Mouse (Mus musculus): ENCODE results near the gene Kpna2. TPM values are rescaled to one million over a fixed set of nuclear protein-coding genes. Genes with fewer than 3 reads are reported as not detected.
A peak's percentile ranks its signal among the peaks of the same experiment; 100 is the strongest.

Kpna2 gene
- polyA plus RNA-seq (2015; fragmentation: Nextera tagmentation; extraction: Ambion mirVana), result 216 and 237 TPM in 2 replicates

- under 1% methylated on average over 62 of the region's 62 CpGs for WGBS (ENCODE audit: insufficient replicate concordance)
- H3K27ac ChIP-seq (ENCODE audit: low read length), result peak within 1 kb of the TSS; percentile 93
Measured at GRCm38 (mm10) chr11:106999151-106999948, at the start of gene Kpna2. Gene Kpna2, minus strand, starts transcription at chr11:106999541.

GRCm38 (mm10) chr11:107046766-107047620 lies 47.7 kb upstream of the Kpna2 start:
- H3K4me3 ChIP-seq (ENCODE audit: low read depth, low read length), result no peak overlapping the region
- peaks cover 19% of the 10 kb centered on the region for H3K36me3 ChIP-seq (ENCODE audit: control insufficient read depth, insufficient read depth)
- H3K9ac ChIP-seq (ENCODE audit: low read depth, low read length), result no peak overlapping the region
- 84% methylated on average over 15 of the region's 15 CpGs for WGBS (ENCODE audit: insufficient replicate concordance)
- ATAC-seq (ENCODE audit: low read depth), result no peak
- peaks cover 6% of the 10 kb centered on the region for H3K4me1 ChIP-seq (ENCODE audit: control insufficient read depth, low read depth, low read length)
- H3K27me3 ChIP-seq (ENCODE audit: control insufficient read depth, insufficient read depth, low read depth, low read length), result no peaks in the 10 kb centered on the region
- H3K27ac ChIP-seq (ENCODE audit: low read length), result no peak overlapping the region
- no peaks in the 10 kb centered on the region for H3K9me3 ChIP-seq (replicated peaks; ENCODE audit: control insufficient read depth, low read length)
- no peak overlapping the region for H3K4me2 ChIP-seq (ENCODE audit: low read depth, low read length)

More at GRCm38 (mm10) chr11:106999151-106999948, at the start of gene Kpna2:
- Histone ChIP-seq H3K9me3 (replicated peaks; ENCODE audit: control insufficient read depth, low read length) (no peaks in the 10 kb centered on the region), H3K4me2 (ENCODE audit: low read depth, low read length) (peak within 1 kb of the TSS; percentile 80), H3K27me3 (ENCODE audit: control insufficient read depth, insufficient read depth, low read depth, low read length) (no peaks in the 10 kb centered on the region), H3K9ac (ENCODE audit: low read depth, low read length) (peak within 1 kb of the TSS; percentile 98), H3K4me3 (ENCODE audit: low read depth, low read length) (peak within 1 kb of the TSS; percentile 96), H3K4me1 (ENCODE audit: control insufficient read depth, low read depth, low read length) (peaks cover 28% of the 10 kb centered on the region), H3K36me3 (ENCODE audit: control insufficient read depth, insufficient read depth) (peaks cover 28% of the 10 kb centered on the region)
- peak; percentile 90 for ATAC-seq (ENCODE audit: low read depth)

- no peak for ATAC-seq (ENCODE audit: low read depth)
- no peak overlapping the region for H3K4me2 ChIP-seq (ENCODE audit: low read depth, low read length)
- peaks cover 17% of the 10 kb centered on the region for H3K36me3 ChIP-seq (ENCODE audit: control insufficient read depth, insufficient read depth)
- H3K9me3 ChIP-seq (replicated peaks; ENCODE audit: control insufficient read depth, low read length), result no peaks in the 10 kb centered on the region
- 84% methylated on average over 4 of the region's 4 CpGs for WGBS (ENCODE audit: insufficient replicate concordance)
- no peak overlapping the region for H3K4me3 ChIP-seq (ENCODE audit: low read depth, low read length)
- no peaks in the 10 kb centered on the region for H3K27me3 ChIP-seq (ENCODE audit: control insufficient read depth, insufficient read depth, low read depth, low read length)
- H3K4me1 ChIP-seq (ENCODE audit: control insufficient read depth, low read depth, low read length), result peaks cover 6% of the 10 kb centered on the region
- no peak overlapping the region for H3K27ac ChIP-seq (ENCODE audit: low read length)
- no peak overlapping the region for H3K9ac ChIP-seq (ENCODE audit: low read depth, low read length)
Measured at GRCm38 (mm10) chr11:107045546-107045945, 46.2 kb upstream of the Kpna2 start.

- no peaks in the 10 kb centered on the region for H3K27me3 ChIP-seq (ENCODE audit: control insufficient read depth, insufficient read depth, low read depth, low read length)
- H3K4me2 ChIP-seq (ENCODE audit: low read depth, low read length), result peak overlapping the region; percentile 40; the same call in 1 of the 2 replicates
- H3K9ac ChIP-seq (ENCODE audit: low read depth, low read length), result peak overlapping the region; percentile 36; the same call in 1 of the 2 replicates
Measured at GRCm38 (mm10) chr11:107044321-107044720, 45.0 kb upstream of the Kpna2 start.

GRCm38 (mm10) chr11:107043361-107043760 lies 44.0 kb upstream of the Kpna2 start:
- Histone ChIP-seq H3K4me1 (ENCODE audit: control insufficient read depth, low read depth, low read length) (peaks cover 6% of the 10 kb centered on the region), H3K27ac (ENCODE audit: low read length) (no peak overlapping the region), H3K4me3 (ENCODE audit: low read depth, low read length) (no peak overlapping the region), H3K4me2 (ENCODE audit: low read depth, low read length) (no peak overlapping the region), H3K9me3 (replicated peaks; ENCODE audit: control insufficient read depth, low read length) (no peaks in the 10 kb centered on the region), H3K9ac (ENCODE audit: low read depth, low read length) (no peak overlapping the region), H3K27me3 (ENCODE audit: control insufficient read depth, insufficient read depth, low read depth, low read length) (no peaks in the 10 kb centered on the region), H3K36me3 (ENCODE audit: control insufficient read depth, insufficient read depth) (peaks cover 17% of the 10 kb centered on the region)
- ATAC-seq (ENCODE audit: low read depth), result peak; percentile 44; the same call in 1 of the 2 replicates
- WGBS (ENCODE audit: insufficient replicate concordance), result 77% methylated on average over 11 of the region's 11 CpGs

More at GRCm38 (mm10) chr11:107044321-107044720, 45.0 kb upstream of the Kpna2 start:
- peaks cover 17% of the 10 kb centered on the region for H3K36me3 ChIP-seq (ENCODE audit: control insufficient read depth, insufficient read depth)
- peak; percentile 86 for ATAC-seq (ENCODE audit: low read depth)
- peak overlapping the region; percentile 65 for H3K27ac ChIP-seq (ENCODE audit: low read length)
- H3K9me3 ChIP-seq (replicated peaks; ENCODE audit: control insufficient read depth, low read length), result no peaks in the 10 kb centered on the region
- WGBS (ENCODE audit: insufficient replicate concordance), result 14% methylated on average over 5 of the region's 5 CpGs
- H3K4me1 ChIP-seq (ENCODE audit: control insufficient read depth, low read depth, low read length), result peaks cover 6% of the 10 kb centered on the region
- H3K4me3 ChIP-seq (ENCODE audit: low read depth, low read length), result no peak overlapping the region

GRCm38 (mm10) chr11:107041396-107041795 lies 42.1 kb upstream of the Kpna2 start:
- ATAC-seq (ENCODE audit: low read depth), result no peak
- Histone ChIP-seq H3K4me3 (ENCODE audit: low read depth, low read length) (no peak overlapping the region), H3K4me1 (ENCODE audit: control insufficient read depth, low read depth, low read length) (peaks cover 6% of the 10 kb centered on the region), H3K27ac (ENCODE audit: low read length) (no peak overlapping the region), H3K27me3 (ENCODE audit: control insufficient read depth, insufficient read depth, low read depth, low read length) (no peaks in the 10 kb centered on the region), H3K9me3 (replicated peaks; ENCODE audit: control insufficient read depth, low read length) (no peaks in the 10 kb centered on the region), H3K36me3 (ENCODE audit: control insufficient read depth, insufficient read depth) (peaks cover 11% of the 10 kb centered on the region), H3K9ac (ENCODE audit: low read depth, low read length) (no peak overlapping the region), H3K4me2 (ENCODE audit: low read depth, low read length) (no peak overlapping the region)
- 89% methylated on average over 3 of the region's 3 CpGs for whole genome bisulfite sequencing (ENCODE audit: insufficient replicate concordance)

- H3K9ac ChIP-seq (ENCODE audit: low read depth, low read length), result no peak overlapping the region
- H3K4me3 ChIP-seq (ENCODE audit: low read depth, low read length), result no peak overlapping the region
- no peaks in the 10 kb centered on the region for H3K9me3 ChIP-seq (replicated peaks; ENCODE audit: control insufficient read depth, low read length)
- peaks cover 8% of the 10 kb centered on the region; the same call in 1 of the 2 replicates for H3K36me3 ChIP-seq (ENCODE audit: control insufficient read depth, insufficient read depth)
- 85% methylated on average over 5 of the region's 5 CpGs for WGBS (ENCODE audit: insufficient replicate concordance)
- no peaks in the 10 kb centered on the region for H3K27me3 ChIP-seq (ENCODE audit: control insufficient read depth, insufficient read depth, low read depth, low read length)
- no peak for ATAC-seq (ENCODE audit: low read depth)
- H3K4me2 ChIP-seq (ENCODE audit: low read depth, low read length), result no peak overlapping the region
- peaks cover 6% of the 10 kb centered on the region for H3K4me1 ChIP-seq (ENCODE audit: control insufficient read depth, low read depth, low read length)
- no peak overlapping the region for H3K27ac ChIP-seq (ENCODE audit: low read length)
Measured at GRCm38 (mm10) chr11:107039417-107039816, 40.1 kb upstream of the Kpna2 start.

- Histone ChIP-seq H3K36me3 (ENCODE audit: control insufficient read depth, insufficient read depth) (no peaks in the 10 kb centered on the region), H3K9ac (ENCODE audit: low read depth, low read length) (no peak overlapping the region), H3K4me3 (ENCODE audit: low read depth, low read length) (no peak overlapping the region), H3K27ac (ENCODE audit: low read length) (no peak overlapping the region), H3K4me2 (ENCODE audit: low read depth, low read length) (no peak overlapping the region), H3K4me1 (ENCODE audit: control insufficient read depth, low read depth, low read length) (no peaks in the 10 kb centered on the region), H3K9me3 (replicated peaks; ENCODE audit: control insufficient read depth, low read length) (no peaks in the 10 kb centered on the region), H3K27me3 (ENCODE audit: control insufficient read depth, insufficient read depth, low read depth, low read length) (no peaks in the 10 kb centered on the region)
- no peak for ATAC-seq (ENCODE audit: low read depth)
- WGBS (ENCODE audit: insufficient replicate concordance), result 79% methylated on average over 10 of the region's 10 CpGs
Measured at GRCm38 (mm10) chr11:107034085-107034810, 34.9 kb upstream of the Kpna2 start.
